8 mouse cellular contexts compared by ENCODE assay signal in genomic region chr12:51865061-51865789, GRCm38 (mm10). TPM values are rescaled to one million over a fixed set of nuclear protein-coding genes. Genes with fewer than 3 reads are reported as not detected.
DNase-seq lines count a peak whose midpoint lies in the region; ATAC-seq and TF ChIP-seq lines count a peak whose summit lies in the region.

No protein-coding gene starts in this region.

- dilution Hi-C loops in CH12.LX (cut with MboI; ENCODE audit: extremely low pct_ligation_motif_present, extremely low pct_unique_long_range_greater_than_20kb, low sequenced_read_pairs), result no loop called here

- no peak overlapping the region for H3K27ac ChIP-seq in heart, embryonic 11.5 days (ENCODE audit: low read depth, low read length)
- H3K27ac ChIP-seq in CH12.LX (ENCODE audit: insufficient read depth, low read depth), result peak overlapping the region; percentile 46
- H3K27ac ChIP-seq in forebrain, postnatal 0 days (ENCODE audit: low read depth, low read length), result peak overlapping the region; percentile 70

- H3K79me2 ChIP-seq in CH12.LX (replicated peaks; ENCODE audit: control insufficient read depth, extremely low read depth, insufficient read depth, poor library complexity, severe bottlenecking), result no peaks in the 10 kb centered on the region

- H3K4me2 ChIP-seq in heart, embryonic 11.5 days, result no peak overlapping the region
- peak overlapping the region; percentile 76 for H3K4me2 ChIP-seq in CH12.LX (ENCODE audit: insufficient read depth, low read depth, poor library complexity, severe bottlenecking)
- H3K4me2 ChIP-seq in forebrain, postnatal 0 days (ENCODE audit: low read depth), result no peak overlapping the region

- in situ Hi-C loops in CH12.LX (cut with MboI; ENCODE audit: low pct_ligation_motif_present, low pct_unique_long_range_greater_than_20kb, low sequenced_read_pairs), result no loop called here

- H3K27me3 ChIP-seq in heart, embryonic 11.5 days (ENCODE audit: control insufficient read depth, insufficient read depth, low read length), result no peaks in the 10 kb centered on the region
- no peaks in the 10 kb centered on the region for H3K27me3 ChIP-seq in CH12.LX (replicated peaks)
- H3K27me3 ChIP-seq in forebrain, postnatal 0 days (ENCODE audit: insufficient read depth, low read length), result no peaks in the 10 kb centered on the region

- H3K4me1 ChIP-seq in heart, embryonic 11.5 days (ENCODE audit: control insufficient read depth, insufficient read depth, low read length), result peaks cover 3% of the 10 kb centered on the region; the same call in 1 of the 2 replicates
- peaks cover 16 to 39% of the 10 kb centered on the region in 2 experiments for H3K4me1 ChIP-seq in CH12.LX (ENCODE audit: control insufficient read depth in 1 of 2, insufficient read depth in 2 of 2)
- 0 out of 2 replicates have a peak, but pooled peaks cover 4% of the 10 kb centered on the region for H3K4me1 ChIP-seq in forebrain, postnatal 0 days (ENCODE audit: insufficient read depth)

- 58% methylated on average over 9 of the region's 9 CpGs for WGBS in heart, embryonic 11.5 days (ENCODE audit: insufficient replicate concordance)
- 33% methylated on average over 9 of the region's 9 CpGs for WGBS in forebrain, postnatal 0 days

- no peak for TF ChIP-seq RAD21 in CH12.LX (IDR thresholded peaks at IDR 0.05; ENCODE audit: low read depth, low read length)

- no peak overlapping the region for H3K9ac ChIP-seq in heart, embryonic 11.5 days (ENCODE audit: low read depth, low read length)
- no peak overlapping the region for H3K9ac ChIP-seq in CH12.LX (ENCODE audit: insufficient read depth, low read depth)
- no peak overlapping the region for H3K9ac ChIP-seq in forebrain, postnatal 0 days

- TF ChIP-seq EP300 in CH12.LX (IDR thresholded peaks at IDR 0.05; ENCODE audit: low read length), result no peak

- peak; percentile 91 for DNase-seq in heart, adult 11 months
- peak; percentile 55 for DNase-seq in CH12.LX (ENCODE audit: extremely low read depth)
- no peak for DNase-seq in forebrain, postnatal 0 days
- DNase-seq in kidney, postnatal 14 days, result no peak
- DNase-seq in frontal cortex, adult 2 months (ENCODE audit: extremely low spot score in 1 of 2, low spot score in 1 of 2), result no peak
- no peak for DNase-seq in spleen, adult 12 weeks (ENCODE audit: low spot score)

- H3K9me3 ChIP-seq in heart, embryonic 11.5 days (replicated peaks; ENCODE audit: control insufficient read depth, low read length), result no peaks in the 10 kb centered on the region
- no peaks in the 10 kb centered on the region for H3K9me3 ChIP-seq in CH12.LX (replicated peaks; ENCODE audit: low read length)
- H3K9me3 ChIP-seq in forebrain, postnatal 0 days (ENCODE audit: low read length), result no peaks in the 10 kb centered on the region

- no peaks in the 10 kb centered on the region for H3K36me3 ChIP-seq in heart, embryonic 11.5 days (ENCODE audit: control insufficient read depth, insufficient read depth, low read length)
- no peaks in the 10 kb centered on the region for H3K36me3 ChIP-seq in CH12.LX (replicated peaks in 1 of 2; ENCODE audit: control insufficient read depth in 1 of 2, insufficient read depth in 1 of 2, low read length in 1 of 2)
- no peaks in the 10 kb centered on the region for H3K36me3 ChIP-seq in forebrain, postnatal 0 days (ENCODE audit: insufficient read depth)

- TF ChIP-seq CTCF in CH12.LX (conservative IDR thresholded peaks at IDR 0.05 in 1 of 2, IDR thresholded peaks at IDR 0.05 in 1 of 2; ENCODE audit: low read depth in 2 of 2, low read length in 2 of 2), result no peak
- no peak for TF ChIP-seq CTCF in forebrain, postnatal 0 days (IDR thresholded peaks at IDR 0.05; ENCODE audit: low read depth)

- H3K4me3 ChIP-seq in heart, embryonic 11.5 days (ENCODE audit: low read depth, low read length), result no peak overlapping the region
- no peak overlapping the region for H3K4me3 ChIP-seq in CH12.LX (replicated peaks in 1 of 3; ENCODE audit: low read depth in 2 of 3, low read length in 2 of 3, poor library complexity in 1 of 3)
- no peak overlapping the region for H3K4me3 ChIP-seq in forebrain, postnatal 0 days (ENCODE audit: low read depth, low read length)

- ATAC-seq in heart, embryonic 11.5 days (replicated peaks; ENCODE audit: insufficient number of reproducible peaks, low FRiP score, low TSS enrichment), result no peak
- ATAC-seq in forebrain, postnatal 0 days, result peak; percentile 26
- peak; percentile 2; the same call in 1 of the 2 replicates for ATAC-seq in megakaryocyte-erythroid progenitor cell, adult 5-6 weeks (replicated peaks; ENCODE audit: low FRiP score, low TSS enrichment, poor library complexity, severe bottlenecking)

- no peak for TF ChIP-seq POLR2A in CH12.LX (IDR thresholded peaks at IDR 0.05; ENCODE audit: low read depth, low read length)

TF ChIP-seq in CH12.LX, 34 proteins besides CTCF, POLR2A, EP300 and RAD21:
- TF ChIP-seq MAX (IDR thresholded peaks at IDR 0.05; ENCODE audit: low read length) (no peak), ZNF384 (IDR thresholded peaks at IDR 0.05; ENCODE audit: low read depth, low read length) (no peak), MXI1 (IDR thresholded peaks at IDR 0.05; ENCODE audit: low read depth, low read length) (no peak), SMC3 (IDR thresholded peaks at IDR 0.05; ENCODE audit: low read depth, low read length) (no peak), POLR2AphosphoS2 (IDR thresholded peaks at IDR 0.05; ENCODE audit: low read depth, low read length) (no peak), PAX5 (IDR thresholded peaks at IDR 0.05; ENCODE audit: low read length) (no peak), ZC3H11A (IDR thresholded peaks at IDR 0.05; ENCODE audit: low read depth, low read length) (no peak), RCOR1 (conservative IDR thresholded peaks at IDR 0.05; ENCODE audit: low read depth, low read length) (no peak), ZMIZ1 (IDR thresholded peaks at IDR 0.05; ENCODE audit: low read depth, low read length) (no peak), E2F4 (IDR thresholded peaks at IDR 0.05; ENCODE audit: insufficient replicate concordance, low read depth, low read length) (no peak), JUND (conservative IDR thresholded peaks at IDR 0.05; ENCODE audit: low read depth, low read length) (0 out of 2 replicates have a peak, but pooled peaks have one; percentile 10), MAZ (IDR thresholded peaks at IDR 0.05; ENCODE audit: low read depth, low read length) (no peak), CHD2 (IDR thresholded peaks at IDR 0.05; ENCODE audit: low read length) (no peak), KAT2A (IDR thresholded peaks at IDR 0.05; ENCODE audit: insufficient replicate concordance, low read length) (no peak), USF1 (IDR thresholded peaks at IDR 0.05; ENCODE audit: low read depth, low read length) (no peak), TCF12 (IDR thresholded peaks at IDR 0.05; ENCODE audit: low read depth, low read length) (no peak), MAFK (IDR thresholded peaks at IDR 0.05; ENCODE audit: insufficient replicate concordance, low read length) (no peak), NRF1 (IDR thresholded peaks at IDR 0.05; ENCODE audit: low read depth, low read length) (no peak), USF2 (conservative IDR thresholded peaks at IDR 0.05; ENCODE audit: low read depth, low read length) (no peak), JUN (IDR thresholded peaks at IDR 0.05; ENCODE audit: insufficient read depth, low read depth, low read length) (no peak), SIN3A (IDR thresholded peaks at IDR 0.05; ENCODE audit: low read length) (no peak), MYC (IDR thresholded peaks at IDR 0.05; ENCODE audit: low read depth, low read length) (no peak), HCFC1 (IDR thresholded peaks at IDR 0.05; ENCODE audit: low read depth, low read length) (no peak), IRF4 (IDR thresholded peaks at IDR 0.05; ENCODE audit: low read depth, low read length) (no peak), BHLHE40 (IDR thresholded peaks at IDR 0.05; ENCODE audit: low read depth, low read length) (peak; percentile 80), GABPA (IDR thresholded peaks at IDR 0.05; ENCODE audit: insufficient replicate concordance, low read depth, low read length) (no peak), MEF2A (IDR thresholded peaks at IDR 0.05; ENCODE audit: borderline replicate concordance, low read depth, low read length) (peak; percentile 35; the same call in 1 of the 2 replicates), ZKSCAN1 (IDR thresholded peaks at IDR 0.05; ENCODE audit: borderline replicate concordance, low read depth, low read length) (no peak), NELFE (IDR thresholded peaks at IDR 0.05; ENCODE audit: low read depth, low read length) (no peak), UBTF (IDR thresholded peaks at IDR 0.05; ENCODE audit: low read depth, low read length) (no peak), TBP (conservative IDR thresholded peaks at IDR 0.05; ENCODE audit: low read depth, low read length) (0 out of 2 replicates have a peak, but pooled peaks have one; percentile 62), CHD1 (IDR thresholded peaks at IDR 0.05; ENCODE audit: low read depth, low read length) (no peak), ETS1 (conservative IDR thresholded peaks at IDR 0.05; ENCODE audit: low read depth, low read length) (peak; percentile 28; the same call in 1 of the 2 replicates), ELF1 (IDR thresholded peaks at IDR 0.05; ENCODE audit: low read depth, low read length) (0 out of 2 replicates have a peak, but pooled peaks have one; percentile 8)

RNA-seq across cellular contexts. Expression of gene Hectd1, which starts 35.9 kb away (rescaled TPM):
- 38.7 and 42.4 TPM in 2 replicates for polyA plus RNA-seq in heart, embryonic 11.5 days (2014; fragmentation: Nextera tagmentation; extraction: Ambion mirVana)
- total RNA-seq in CH12.LX (2012; rRNA removed) (41.4 and 43.6 TPM in 2 replicates), CH12.LX (2014; rRNA removed) (36.2 and 40.7 TPM in 2 replicates)
- 35.6 and 42.3 TPM in 2 replicates for polyA plus RNA-seq in CH12.LX (2012; ENCODE audit: insufficient read length, low read depth)
- 70.5 and 93.6 TPM in 2 replicates for total RNA-seq in forebrain, postnatal 0 days (2014; rRNA removed)
- 18.2 and 27.6 TPM in 2 replicates for polyA plus RNA-seq in forebrain, postnatal 0 days (2015; fragmentation: Nextera tagmentation; extraction: Ambion mirVana)
- 87.4 and 132 TPM in 2 replicates for total RNA-seq in megakaryocyte-erythroid progenitor cell, adult 5-6 weeks (2014; fragmentation: Nextera tagmentation)
- 186 and 187 TPM in 2 replicates for total RNA-seq in megakaryocyte-erythroid progenitor cell, adult 5-6 weeks (2017)
- polyA plus RNA-seq in frontal cortex, adult 2 months (2012; rRNA removed), result 33.6 and 35.3 TPM in 2 replicates

Comparison
In these comparisons a context has a peak if more than half of its experiments do, and no peak if none do; other contexts are left out.
1. DNase-seq: peak in heart, adult 11 months (single experiment) and CH12.LX (single experiment); none in forebrain, postnatal 0 days (single experiment), kidney, postnatal 14 days (single experiment), frontal cortex, adult 2 months (0 of 2) and spleen, adult 12 weeks (single experiment).